ENCODE assay signal across 8 mouse cellular contexts in the genomic region with DNA sequence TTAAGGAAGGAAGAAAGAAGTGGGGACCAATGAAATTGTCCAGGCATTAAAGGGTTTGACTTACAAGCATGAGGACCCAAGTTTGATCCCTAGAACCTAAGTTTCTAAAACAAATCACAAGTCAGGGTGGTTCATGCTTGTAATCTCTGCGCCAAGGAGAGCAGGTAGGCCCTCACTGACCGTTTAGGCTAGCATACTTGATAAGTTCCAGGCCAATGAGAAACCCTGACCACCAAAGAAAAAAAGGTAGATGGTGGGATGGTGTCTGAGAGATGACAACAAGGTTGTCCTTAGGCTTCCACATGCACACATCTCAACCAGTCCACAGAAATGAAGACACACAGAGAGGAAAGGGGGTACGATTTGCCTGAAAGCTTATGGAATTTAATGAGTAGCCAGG. TPM values are rescaled to one million over a fixed set of nuclear protein-coding genes. Genes with fewer than 3 reads are reported as not detected.
A peak's percentile ranks its signal among the peaks of the same experiment; 100 is the strongest.
DNase-seq lines count a peak whose midpoint lies in the region; ATAC-seq and TF ChIP-seq lines count a peak whose summit lies in the region.
"Not testable (repeated sequence)": the region's sequence is repeated elsewhere in the genome, so short reads cannot be mapped to it uniquely, and the experiment has no call there.

No protein-coding gene starts in this region.

- 84% methylated on average over 3 of the region's 3 CpGs for WGBS in hindbrain, postnatal 0 days
- 86% methylated on average over 3 of the region's 3 CpGs for WGBS in limb, embryonic 11.5 days
- WGBS in midbrain, embryonic 11.5 days, result 84% methylated on average over 3 of the region's 3 CpGs
- WGBS in neural tube, embryonic 15.5 days, result 89% methylated on average over 3 of the region's 3 CpGs

- H3K27ac ChIP-seq in hindbrain, postnatal 0 days; limb, embryonic 11.5 days (replicated peaks; ENCODE audit: low read depth, low read length); midbrain, embryonic 11.5 days (ENCODE audit: low read depth, low read length); neural tube, embryonic 15.5 days (replicated peaks): not testable (repeated sequence)

- not testable (repeated sequence) for H3K4me3 ChIP-seq in hindbrain, postnatal 0 days (ENCODE audit: low read length); limb, embryonic 11.5 days (ENCODE audit: low read depth, low read length); midbrain, embryonic 11.5 days (ENCODE audit: low read depth, low read length); neural tube, embryonic 15.5 days (replicated peaks)

- not testable (repeated sequence) for TF ChIP-seq CTCF in hindbrain, postnatal 0 days (IDR thresholded peaks at IDR 0.05; ENCODE audit: low read depth)

- H3K36me3 ChIP-seq in hindbrain, postnatal 0 days (ENCODE audit: insufficient read depth, low read length); limb, embryonic 11.5 days (ENCODE audit: control insufficient read depth, insufficient read depth, low read length): not testable (repeated sequence)
- peaks cover 20% of the 10 kb centered on the region; the same call in 1 of the 2 replicates for H3K36me3 ChIP-seq in midbrain, embryonic 11.5 days (ENCODE audit: control insufficient read depth, insufficient read depth, low read length)
- H3K36me3 ChIP-seq in neural tube, embryonic 15.5 days, result peaks cover 16% of the 10 kb centered on the region

- H3K4me2 ChIP-seq in hindbrain, postnatal 0 days (ENCODE audit: low read depth, low read length); limb, embryonic 11.5 days (ENCODE audit: low read depth, severe bottlenecking); midbrain, embryonic 11.5 days; neural tube, embryonic 15.5 days: not testable (repeated sequence)

- not testable (repeated sequence) for H3K9me3 ChIP-seq in hindbrain, postnatal 0 days (ENCODE audit: low read length); limb, embryonic 11.5 days (ENCODE audit: control insufficient read depth, low read length); neural tube, embryonic 15.5 days (replicated peaks)
- peaks cover 18% of the 10 kb centered on the region; the same call in 1 of the 2 replicates for H3K9me3 ChIP-seq in midbrain, embryonic 11.5 days (ENCODE audit: control insufficient read depth, low read length)

- H3K9ac ChIP-seq in hindbrain, postnatal 0 days (replicated peaks; ENCODE audit: low read length); limb, embryonic 11.5 days (ENCODE audit: low read length); midbrain, embryonic 11.5 days (ENCODE audit: low read length); neural tube, embryonic 15.5 days (replicated peaks): not testable (repeated sequence)

- not testable (repeated sequence) for ATAC-seq in hindbrain, postnatal 0 days
- peak; percentile 24 for ATAC-seq in limb, embryonic 11.5 days (ENCODE audit: insufficient number of reproducible peaks, low FRiP score, low TSS enrichment, low read depth)
- ATAC-seq in midbrain, embryonic 11.5 days (ENCODE audit: low FRiP score), result peak; percentile 38
- ATAC-seq in neural tube, embryonic 15.5 days (ENCODE audit: low FRiP score), result peak; percentile 17; the same call in 1 of the 2 replicates

- peak; percentile 45 for DNase-seq in ZHBTc4 (ENCODE audit: low read depth, low spot score)
- DNase-seq in embryo, embryonic 10 days (ENCODE audit: low spot score), result peak; percentile 18
- DNase-seq in forelimb bud, embryonic 11.5 days (ENCODE audit: low read depth, low spot score), result peak; percentile 49
- DNase-seq in hindbrain, postnatal 0 days (ENCODE audit: low spot score), result peak; percentile 3
- peak; percentile 27 for DNase-seq in limb, embryonic 11.5 days (ENCODE audit: low spot score)
- DNase-seq in midbrain, embryonic 11.5 days (ENCODE audit: low spot score, missing footprints), result not testable (repeated sequence)
- peak; percentile 3 for DNase-seq in urinary bladder, postnatal 25 days (ENCODE audit: low spot score)

- H3K4me1 ChIP-seq in hindbrain, postnatal 0 days (ENCODE audit: insufficient read depth, low read length); limb, embryonic 11.5 days (ENCODE audit: control insufficient read depth, insufficient read depth, low read length); midbrain, embryonic 11.5 days (ENCODE audit: control insufficient read depth, insufficient read depth, low read length); neural tube, embryonic 15.5 days: not testable (repeated sequence)

- not testable (repeated sequence) for H3K27me3 ChIP-seq in hindbrain, postnatal 0 days (ENCODE audit: insufficient read depth, low read length); limb, embryonic 11.5 days (ENCODE audit: control insufficient read depth, insufficient read depth, low read length); midbrain, embryonic 11.5 days (ENCODE audit: control insufficient read depth, insufficient read depth, low read length); neural tube, embryonic 15.5 days (replicated peaks)

RNA-seq across cellular contexts. Expression of a gene that starts 39.7 kb away (rescaled TPM):
- 8.3 and 87.1 TPM in 2 replicates for total RNA-seq in hindbrain, postnatal 0 days (2014; rRNA removed)
- 194 and 245 TPM in 2 replicates for polyA plus RNA-seq in hindbrain, postnatal 0 days (2015; fragmentation: Nextera tagmentation; extraction: Ambion mirVana)
- 244 and 297 TPM in 2 replicates for polyA plus RNA-seq in limb, embryonic 11.5 days (2014; fragmentation: Nextera tagmentation; extraction: Ambion mirVana)
- polyA plus RNA-seq in midbrain, embryonic 11.5 days (2014; fragmentation: Nextera tagmentation; extraction: Ambion mirVana), result 177 and 189 TPM in 2 replicates
- 134 and 143 TPM in 2 replicates for polyA plus RNA-seq in neural tube, embryonic 15.5 days (2015; fragmentation: Nextera tagmentation; extraction: Ambion mirVana)
